Mouse (Mus musculus): ENCODE data around the gene Man2a1. TPM values are rescaled to one million over a fixed set of nuclear protein-coding genes. Genes with fewer than 3 reads are reported as not detected.

The Man2a1 gene
- polyA plus RNA-seq, 1 experiment = 12.5 TPM

- Histone ChIP-seq H3K4me3 (ENCODE audit: insufficient read depth, poor library complexity, severe bottlenecking) (no peak overlapping the region), H3K36me3 (ENCODE audit: control insufficient read depth, insufficient read depth) (peaks cover 63% of the 10 kb centered on the region), H3K79me2 (ENCODE audit: control insufficient read depth, insufficient read depth) (no peaks in the 10 kb centered on the region), H3ac (ENCODE audit: control insufficient read depth, insufficient read length, low read depth) (no peak overlapping the region), H3K27me3 (ENCODE audit: control insufficient read depth, insufficient read depth, insufficient read length) (no peaks in the 10 kb centered on the region), H3K79me3 (ENCODE audit: low read depth) (no peaks in the 10 kb centered on the region)
- TF ChIP-seq CEBPB (IDR thresholded peaks at IDR 0.05; ENCODE audit: low read depth) (no peak), MYOG (IDR thresholded peaks at IDR 0.05; ENCODE audit: control insufficient read depth, extremely low read depth, insufficient read length) (no peak), USF1 (IDR thresholded peaks at IDR 0.05; ENCODE audit: low read depth) (no peak), CTCF (IDR thresholded peaks at IDR 0.05; ENCODE audit: control insufficient read depth, insufficient read depth, insufficient read length) (no peak), MYOD1 (IDR thresholded peaks at IDR 0.05; ENCODE audit: control insufficient read depth, insufficient read length, low read depth) (no peak), MAX (IDR thresholded peaks at IDR 0.05) (no peak), FOSL1 (IDR thresholded peaks at IDR 0.05; ENCODE audit: insufficient read depth, low read length, poor library complexity, severe bottlenecking) (no peak)
Measured at GRCm38 (mm10) chr17:64743606-64744300, 143.2 kb downstream of the Man2a1 start.

GRCm38 (mm10) chr17:64746637-64747225 lies 146.2 kb downstream of the Man2a1 start:
- no peak for TF ChIP-seq MYOG (IDR thresholded peaks at IDR 0.05; ENCODE audit: control insufficient read depth, extremely low read depth, insufficient read length)
- no peak for TF ChIP-seq CTCF (IDR thresholded peaks at IDR 0.05; ENCODE audit: control insufficient read depth, insufficient read depth, insufficient read length)
- no peak for TF ChIP-seq USF1 (IDR thresholded peaks at IDR 0.05; ENCODE audit: low read depth)
- TF ChIP-seq MYOD1 (IDR thresholded peaks at IDR 0.05; ENCODE audit: control insufficient read depth, insufficient read length, low read depth) = no peak
- no peak for TF ChIP-seq MAX (IDR thresholded peaks at IDR 0.05)
- no peak for TF ChIP-seq FOSL1 (IDR thresholded peaks at IDR 0.05; ENCODE audit: insufficient read depth, low read length, poor library complexity, severe bottlenecking)
- no peak for TF ChIP-seq CEBPB (IDR thresholded peaks at IDR 0.05; ENCODE audit: low read depth)
- no peaks in the 10 kb centered on the region for H3K27me3 ChIP-seq (ENCODE audit: control insufficient read depth, insufficient read depth, insufficient read length)
- no peak overlapping the region for H3K4me3 ChIP-seq (ENCODE audit: insufficient read depth, poor library complexity, severe bottlenecking)
- peaks cover 49% of the 10 kb centered on the region for H3K36me3 ChIP-seq (ENCODE audit: control insufficient read depth, insufficient read depth)
- H3K79me3 ChIP-seq (ENCODE audit: low read depth) = no peaks in the 10 kb centered on the region
- H3K79me2 ChIP-seq (ENCODE audit: control insufficient read depth, insufficient read depth) = no peaks in the 10 kb centered on the region
- H3ac ChIP-seq (ENCODE audit: control insufficient read depth, insufficient read length, low read depth) = no peak overlapping the region

GRCm38 (mm10) chr17:64747461-64747860 lies 146.9 kb downstream of the Man2a1 start:
- Histone ChIP-seq H3ac (ENCODE audit: control insufficient read depth, insufficient read length, low read depth) (no peak overlapping the region), H3K27me3 (ENCODE audit: control insufficient read depth, insufficient read depth, insufficient read length) (no peaks in the 10 kb centered on the region), H3K4me3 (ENCODE audit: insufficient read depth, poor library complexity, severe bottlenecking) (no peak overlapping the region), H3K79me3 (ENCODE audit: low read depth) (no peaks in the 10 kb centered on the region), H3K79me2 (ENCODE audit: control insufficient read depth, insufficient read depth) (no peaks in the 10 kb centered on the region), H3K36me3 (ENCODE audit: control insufficient read depth, insufficient read depth) (peaks cover 49% of the 10 kb centered on the region)
- TF ChIP-seq MYOG (IDR thresholded peaks at IDR 0.05; ENCODE audit: control insufficient read depth, extremely low read depth, insufficient read length) (no peak), CTCF (IDR thresholded peaks at IDR 0.05; ENCODE audit: control insufficient read depth, insufficient read depth, insufficient read length) (no peak), FOSL1 (IDR thresholded peaks at IDR 0.05; ENCODE audit: insufficient read depth, low read length, poor library complexity, severe bottlenecking) (no peak), MYOD1 (IDR thresholded peaks at IDR 0.05; ENCODE audit: control insufficient read depth, insufficient read length, low read depth) (no peak), CEBPB (IDR thresholded peaks at IDR 0.05; ENCODE audit: low read depth) (no peak), USF1 (IDR thresholded peaks at IDR 0.05; ENCODE audit: low read depth) (no peak), MAX (IDR thresholded peaks at IDR 0.05) (no peak)

GRCm38 (mm10) chr17:64748131-64748530 lies 147.6 kb downstream of the Man2a1 start:
- Histone ChIP-seq H3K4me3 (ENCODE audit: insufficient read depth, poor library complexity, severe bottlenecking) (no peak overlapping the region), H3ac (ENCODE audit: control insufficient read depth, insufficient read length, low read depth) (no peak overlapping the region), H3K36me3 (ENCODE audit: control insufficient read depth, insufficient read depth) (peaks cover 45% of the 10 kb centered on the region), H3K79me2 (ENCODE audit: control insufficient read depth, insufficient read depth) (no peaks in the 10 kb centered on the region), H3K79me3 (ENCODE audit: low read depth) (no peaks in the 10 kb centered on the region), H3K27me3 (ENCODE audit: control insufficient read depth, insufficient read depth, insufficient read length) (no peaks in the 10 kb centered on the region)
- no peak for TF ChIP-seq CTCF (IDR thresholded peaks at IDR 0.05; ENCODE audit: control insufficient read depth, insufficient read depth, insufficient read length)
- no peak for TF ChIP-seq MYOD1 (IDR thresholded peaks at IDR 0.05; ENCODE audit: control insufficient read depth, insufficient read length, low read depth)
- TF ChIP-seq CEBPB (IDR thresholded peaks at IDR 0.05; ENCODE audit: low read depth) = no peak
- no peak for TF ChIP-seq MYOG (IDR thresholded peaks at IDR 0.05; ENCODE audit: control insufficient read depth, extremely low read depth, insufficient read length)
- TF ChIP-seq USF1 (IDR thresholded peaks at IDR 0.05; ENCODE audit: low read depth) = no peak
- no peak for TF ChIP-seq MAX (IDR thresholded peaks at IDR 0.05)
- TF ChIP-seq FOSL1 (IDR thresholded peaks at IDR 0.05; ENCODE audit: insufficient read depth, low read length, poor library complexity, severe bottlenecking) = no peak

- Histone ChIP-seq H3K79me2 (ENCODE audit: control insufficient read depth, insufficient read depth) (no peaks in the 10 kb centered on the region), H3K4me3 (ENCODE audit: insufficient read depth, poor library complexity, severe bottlenecking) (no peak overlapping the region), H3K27me3 (ENCODE audit: control insufficient read depth, insufficient read depth, insufficient read length) (no peaks in the 10 kb centered on the region), H3K36me3 (ENCODE audit: control insufficient read depth, insufficient read depth) (peaks cover 42% of the 10 kb centered on the region), H3ac (ENCODE audit: control insufficient read depth, insufficient read length, low read depth) (no peak overlapping the region), H3K79me3 (ENCODE audit: low read depth) (no peaks in the 10 kb centered on the region)
- TF ChIP-seq CEBPB (IDR thresholded peaks at IDR 0.05; ENCODE audit: low read depth) = no peak
- no peak for TF ChIP-seq CTCF (IDR thresholded peaks at IDR 0.05; ENCODE audit: control insufficient read depth, insufficient read depth, insufficient read length)
- TF ChIP-seq FOSL1 (IDR thresholded peaks at IDR 0.05; ENCODE audit: insufficient read depth, low read length, poor library complexity, severe bottlenecking) = no peak
- TF ChIP-seq MYOD1 (IDR thresholded peaks at IDR 0.05; ENCODE audit: control insufficient read depth, insufficient read length, low read depth) = no peak
- TF ChIP-seq MAX (IDR thresholded peaks at IDR 0.05) = no peak
- no peak for TF ChIP-seq MYOG (IDR thresholded peaks at IDR 0.05; ENCODE audit: control insufficient read depth, extremely low read depth, insufficient read length)
- no peak for TF ChIP-seq USF1 (IDR thresholded peaks at IDR 0.05; ENCODE audit: low read depth)
Measured at GRCm38 (mm10) chr17:64749146-64749545, 148.6 kb downstream of the Man2a1 start.

Measured in C2C12 (cell line).